Mouse (Mus musculus): ENCODE measurements around the gene Prss8. TPM values are rescaled to one million over a fixed set of nuclear protein-coding genes. Genes with fewer than 3 reads are reported as not detected.

Prss8 gene
- polyA plus RNA-seq, 1 experiment from 2014 or later = 47.1 TPM

- Histone ChIP-seq H3K9ac (ENCODE audit: low read depth, low read length) (no peak overlapping the region), H3K27me3 (ENCODE audit: control insufficient read depth, insufficient read depth, low read length) (no peaks in the 10 kb centered on the region), H3K4me1 (ENCODE audit: control insufficient read depth, insufficient read depth, low read length) (peaks cover 15% of the 10 kb centered on the region), H3K27ac (ENCODE audit: low read depth, low read length) (no peak overlapping the region), H3K4me3 (ENCODE audit: low read length) (no peak overlapping the region), H3K4me2 (replicated peaks; ENCODE audit: low read depth, low read length) (no peak overlapping the region), H3K9me3 (ENCODE audit: control insufficient read depth, low read length) (no peaks in the 10 kb centered on the region), H3K36me3 (ENCODE audit: control insufficient read depth, insufficient read depth, low read length) (peaks cover 57% of the 10 kb centered on the region)
- no peak for ATAC-seq (ENCODE audit: low FRiP score, low TSS enrichment)
- 88% methylated on average over 6 of the region's 6 CpGs for WGBS
These were observed 7.2 kb downstream of the Prss8 start for GRCm38 (mm10) chr7:127922451-127923275.

- no peak for ATAC-seq (ENCODE audit: low FRiP score, low TSS enrichment)
- WGBS = 68% methylated on average over 8 of the region's 8 CpGs
- Histone ChIP-seq H3K9ac (ENCODE audit: low read depth, low read length) (no peak overlapping the region), H3K27me3 (ENCODE audit: control insufficient read depth, insufficient read depth, low read length) (no peaks in the 10 kb centered on the region), H3K27ac (ENCODE audit: low read depth, low read length) (no peak overlapping the region), H3K9me3 (ENCODE audit: control insufficient read depth, low read length) (no peaks in the 10 kb centered on the region), H3K36me3 (ENCODE audit: control insufficient read depth, insufficient read depth, low read length) (peaks cover 62% of the 10 kb centered on the region), H3K4me2 (replicated peaks; ENCODE audit: low read depth, low read length) (no peak overlapping the region), H3K4me1 (ENCODE audit: control insufficient read depth, insufficient read depth, low read length) (peaks cover 13% of the 10 kb centered on the region), H3K4me3 (ENCODE audit: low read length) (no peak overlapping the region)
These were observed 8.4 kb downstream of the Prss8 start for GRCm38 (mm10) chr7:127921516-127921915.

GRCm38 (mm10) chr7:127919290-127919689, 10.6 kb downstream of the Prss8 start:
- 81% methylated on average over 7 of the region's 7 CpGs for WGBS
- Histone ChIP-seq H3K27me3 (ENCODE audit: control insufficient read depth, insufficient read depth, low read length) (no peaks in the 10 kb centered on the region), H3K4me1 (ENCODE audit: control insufficient read depth, insufficient read depth, low read length) (no peaks in the 10 kb centered on the region; the same call in 1 of the 2 replicates), H3K27ac (ENCODE audit: low read depth, low read length) (no peak overlapping the region), H3K36me3 (ENCODE audit: control insufficient read depth, insufficient read depth, low read length) (peaks cover 61% of the 10 kb centered on the region), H3K9ac (ENCODE audit: low read depth, low read length) (no peak overlapping the region), H3K9me3 (ENCODE audit: control insufficient read depth, low read length) (no peaks in the 10 kb centered on the region), H3K4me2 (replicated peaks; ENCODE audit: low read depth, low read length) (no peak overlapping the region), H3K4me3 (ENCODE audit: low read length) (no peak overlapping the region)
- ATAC-seq (ENCODE audit: low FRiP score, low TSS enrichment) = no peak

GRCm38 (mm10) chr7:127918203-127918602, 11.7 kb downstream of the Prss8 start:
- Histone ChIP-seq H3K27me3 (ENCODE audit: control insufficient read depth, insufficient read depth, low read length) (no peaks in the 10 kb centered on the region), H3K4me3 (ENCODE audit: low read length) (no peak overlapping the region), H3K36me3 (ENCODE audit: control insufficient read depth, insufficient read depth, low read length) (peaks cover 53% of the 10 kb centered on the region), H3K4me1 (ENCODE audit: control insufficient read depth, insufficient read depth, low read length) (peaks cover 1% of the 10 kb centered on the region; the same call in 1 of the 2 replicates), H3K4me2 (replicated peaks; ENCODE audit: low read depth, low read length) (no peak overlapping the region), H3K9ac (ENCODE audit: low read depth, low read length) (no peak overlapping the region), H3K27ac (ENCODE audit: low read depth, low read length) (no peak overlapping the region), H3K9me3 (ENCODE audit: control insufficient read depth, low read length) (no peaks in the 10 kb centered on the region)
- ATAC-seq (ENCODE audit: low FRiP score, low TSS enrichment) = no peak
- 58% methylated on average over 3 of the region's 3 CpGs for WGBS

GRCm38 (mm10) chr7:127915293-127915692, 14.6 kb downstream of the Prss8 start:
- H3K9me3 ChIP-seq (ENCODE audit: control insufficient read depth, low read length) = no peaks in the 10 kb centered on the region
- H3K36me3 ChIP-seq (ENCODE audit: control insufficient read depth, insufficient read depth, low read length) = peaks cover 32% of the 10 kb centered on the region
- no peak for ATAC-seq (ENCODE audit: low FRiP score, low TSS enrichment)
- H3K27ac ChIP-seq (ENCODE audit: low read depth, low read length) = no peak overlapping the region
- 93% methylated on average over 12 of the region's 12 CpGs for WGBS
- H3K4me3 ChIP-seq (ENCODE audit: low read length) = no peak overlapping the region
- H3K9ac ChIP-seq (ENCODE audit: low read depth, low read length) = no peak overlapping the region
- no peaks in the 10 kb centered on the region for H3K27me3 ChIP-seq (ENCODE audit: control insufficient read depth, insufficient read depth, low read length)
- H3K4me1 ChIP-seq (ENCODE audit: control insufficient read depth, insufficient read depth, low read length) = peaks cover 11% of the 10 kb centered on the region; the same call in 1 of the 2 replicates
- no peak overlapping the region for H3K4me2 ChIP-seq (replicated peaks; ENCODE audit: low read depth, low read length)

- Histone ChIP-seq H3K27ac (ENCODE audit: low read depth, low read length) (no peak overlapping the region), H3K4me1 (ENCODE audit: control insufficient read depth, insufficient read depth, low read length) (peaks cover 11% of the 10 kb centered on the region; the same call in 1 of the 2 replicates), H3K9ac (ENCODE audit: low read depth, low read length) (peak overlapping the region; percentile 79), H3K27me3 (ENCODE audit: control insufficient read depth, insufficient read depth, low read length) (no peaks in the 10 kb centered on the region), H3K9me3 (ENCODE audit: control insufficient read depth, low read length) (no peaks in the 10 kb centered on the region), H3K4me3 (ENCODE audit: low read length) (peak overlapping the region; percentile 84), H3K4me2 (replicated peaks; ENCODE audit: low read depth, low read length) (peak overlapping the region; percentile 61), H3K36me3 (ENCODE audit: control insufficient read depth, insufficient read depth, low read length) (peaks cover 46% of the 10 kb centered on the region)
- WGBS = 22% methylated on average over 4 of the region's 4 CpGs
- ATAC-seq (ENCODE audit: low FRiP score, low TSS enrichment) = no peak
These were observed 17.0 kb downstream of the Prss8 start for GRCm38 (mm10) chr7:127912938-127913337.

- WGBS = 2% methylated on average over 40 of the region's 40 CpGs
- Histone ChIP-seq H3K4me3 (ENCODE audit: low read length) (peak within 1 kb of the TSS; percentile 84), H3K27me3 (ENCODE audit: control insufficient read depth, insufficient read depth, low read length) (no peaks in the 10 kb centered on the region), H3K9me3 (ENCODE audit: control insufficient read depth, low read length) (no peaks in the 10 kb centered on the region), H3K36me3 (ENCODE audit: control insufficient read depth, insufficient read depth, low read length) (peaks cover 47% of the 10 kb centered on the region), H3K4me2 (replicated peaks; ENCODE audit: low read depth, low read length) (peak within 1 kb of the TSS; percentile 61), H3K9ac (ENCODE audit: low read depth, low read length) (peak within 1 kb of the TSS; percentile 79), H3K4me1 (ENCODE audit: control insufficient read depth, insufficient read depth, low read length) (peaks cover 11% of the 10 kb centered on the region; the same call in 1 of the 2 replicates), H3K27ac (ENCODE audit: low read depth, low read length) (peak within 1 kb of the TSS; percentile 80; the same call in 1 of the 2 replicates)
- peak; percentile 95 for ATAC-seq (ENCODE audit: low FRiP score, low TSS enrichment)
These were observed 17.6 kb downstream of the Prss8 start, which contains the start of gene Kat8 for GRCm38 (mm10) chr7:127912190-127912871. Kat8 (plus strand) TSS chr7:127912516.

GRCm38 (mm10) chr7:127908656-127909055, 21.2 kb downstream of the Prss8 start:
- no peak overlapping the region for H3K9ac ChIP-seq (ENCODE audit: low read depth, low read length)
- no peak overlapping the region for H3K4me3 ChIP-seq (ENCODE audit: low read length)
- no peak overlapping the region for H3K27ac ChIP-seq (ENCODE audit: low read depth, low read length)
- WGBS = 87% methylated on average over 4 of the region's 4 CpGs
- H3K4me2 ChIP-seq (replicated peaks; ENCODE audit: low read depth, low read length) = no peak overlapping the region
- ATAC-seq (ENCODE audit: low FRiP score, low TSS enrichment) = no peak
- peaks cover 48% of the 10 kb centered on the region for H3K36me3 ChIP-seq (ENCODE audit: control insufficient read depth, insufficient read depth, low read length)
- H3K9me3 ChIP-seq (ENCODE audit: control insufficient read depth, low read length) = no peaks in the 10 kb centered on the region
- H3K4me1 ChIP-seq (ENCODE audit: control insufficient read depth, insufficient read depth, low read length) = peaks cover 19% of the 10 kb centered on the region
- no peaks in the 10 kb centered on the region for H3K27me3 ChIP-seq (ENCODE audit: control insufficient read depth, insufficient read depth, low read length)

GRCm38 (mm10) chr7:127907939-127908338, 22.0 kb downstream of the Prss8 start:
- H3K4me3 ChIP-seq (ENCODE audit: low read length) = no peak overlapping the region
- WGBS = 94% methylated on average over 12 of the region's 12 CpGs
- H3K4me1 ChIP-seq (ENCODE audit: control insufficient read depth, insufficient read depth, low read length) = peaks cover 15% of the 10 kb centered on the region
- no peaks in the 10 kb centered on the region for H3K9me3 ChIP-seq (ENCODE audit: control insufficient read depth, low read length)
- no peaks in the 10 kb centered on the region for H3K27me3 ChIP-seq (ENCODE audit: control insufficient read depth, insufficient read depth, low read length)
- ATAC-seq (ENCODE audit: low FRiP score, low TSS enrichment) = no peak
- H3K36me3 ChIP-seq (ENCODE audit: control insufficient read depth, insufficient read depth, low read length) = peaks cover 48% of the 10 kb centered on the region
- no peak overlapping the region for H3K4me2 ChIP-seq (replicated peaks; ENCODE audit: low read depth, low read length)
- no peak overlapping the region for H3K9ac ChIP-seq (ENCODE audit: low read depth, low read length)
- no peak overlapping the region for H3K27ac ChIP-seq (ENCODE audit: low read depth, low read length)
